9 mouse cellular contexts compared by ENCODE assay signal in genomic region chr6:115996171-115996851, GRCm38 (mm10). TPM values are rescaled to one million over a fixed set of nuclear protein-coding genes. Genes with fewer than 3 reads are reported as not detected.
DNase-seq lines count a peak whose midpoint lies in the region; ATAC-seq and TF ChIP-seq lines count a peak whose summit lies in the region.
"Had no signal": no experiment of that assay in that cellular context is flagged by ENCODE, and none has a peak within 500 bp of the region (broad histone marks: within the 10 kb centered on the region; RNA-seq: fewer than 3 reads in every experiment).

No protein-coding gene starts in this region.

- peak; percentile 35; the same call in 1 of the 2 replicates for TF ChIP-seq CTCF in hindbrain, postnatal 0 days (IDR thresholded peaks at IDR 0.05; ENCODE audit: low read depth)

- peaks cover 6% of the 10 kb centered on the region; the same call in 1 of the 2 replicates for H3K27me3 ChIP-seq in hindbrain, postnatal 0 days (ENCODE audit: insufficient read depth, low read length)
- H3K27me3 ChIP-seq in hindbrain, embryonic 12.5 days: peaks cover 47% of the 10 kb centered on the region
- H3K27me3 ChIP-seq in heart, embryonic 10.5 days (ENCODE audit: insufficient read depth, poor library complexity, severe bottlenecking): peaks cover 36% of the 10 kb centered on the region

- no peak overlapping the region for H3K4me2 ChIP-seq in hindbrain, postnatal 0 days (ENCODE audit: low read depth, low read length)
- no peak overlapping the region for H3K4me2 ChIP-seq in hindbrain, embryonic 12.5 days (replicated peaks)

- no peaks in the 10 kb centered on the region for H3K9me3 ChIP-seq in hindbrain, postnatal 0 days (ENCODE audit: low read length)
- no peaks in the 10 kb centered on the region for H3K9me3 ChIP-seq in hindbrain, embryonic 12.5 days (replicated peaks)
- H3K9me3 ChIP-seq in heart, embryonic 10.5 days: no peaks in the 10 kb centered on the region

- DNase-seq in hindbrain, postnatal 0 days (ENCODE audit: low spot score): peak; percentile 38
- no peak for DNase-seq in heart, embryonic 10.5 days (ENCODE audit: low spot score)
- peak; percentile 87 for DNase-seq in kidney, postnatal 14 days
- no peak for DNase-seq in ovary, postnatal 14 days (ENCODE audit: low spot score)
- DNase-seq in testis, postnatal 10 days (ENCODE audit: low spot score): no peak

- no peak overlapping the region for H3K9ac ChIP-seq in hindbrain, postnatal 0 days (replicated peaks; ENCODE audit: low read length)
- H3K9ac ChIP-seq in hindbrain, embryonic 12.5 days: no peak overlapping the region

- no peaks in the 10 kb centered on the region for H3K4me1 ChIP-seq in hindbrain, postnatal 0 days (ENCODE audit: insufficient read depth, low read length)
- H3K4me1 ChIP-seq in hindbrain, embryonic 12.5 days: peaks cover 36% of the 10 kb centered on the region
- peaks cover 75% of the 10 kb centered on the region for H3K4me1 ChIP-seq in heart, embryonic 10.5 days

- no peaks in the 10 kb centered on the region for H3K36me3 ChIP-seq in hindbrain, postnatal 0 days (ENCODE audit: insufficient read depth, low read length)
- no peaks in the 10 kb centered on the region for H3K36me3 ChIP-seq in hindbrain, embryonic 12.5 days
- 0 out of 2 replicates have a peak, but pooled peaks cover 6% of the 10 kb centered on the region for H3K36me3 ChIP-seq in heart, embryonic 10.5 days

- H3K27ac ChIP-seq in hindbrain, postnatal 0 days: peak overlapping the region; percentile 3; the same call in 1 of the 2 replicates
- H3K27ac ChIP-seq in hindbrain, embryonic 12.5 days: no peak overlapping the region
- H3K27ac ChIP-seq in heart, embryonic 10.5 days: peak overlapping the region; percentile 82

- H3K4me3 ChIP-seq in hindbrain, postnatal 0 days (ENCODE audit: low read length): no peak overlapping the region
- H3K4me3 ChIP-seq in hindbrain, embryonic 12.5 days: no peak overlapping the region
- 0 out of 2 replicates have a peak overlapping the region, but pooled peaks have one; percentile 63 for H3K4me3 ChIP-seq in heart, embryonic 10.5 days

- WGBS in hindbrain, postnatal 0 days: 31% methylated on average over 6 of the region's 6 CpGs
- 37% methylated on average over 6 of the region's 6 CpGs for WGBS in hindbrain, embryonic 12.5 days
- WGBS in heart, embryonic 10.5 days: 28% methylated on average over 6 of the region's 6 CpGs

- ATAC-seq in hindbrain, postnatal 0 days: no peak
- ATAC-seq in hindbrain, embryonic 12.5 days (ENCODE audit: low FRiP score): no peak
- peak; percentile 73 for ATAC-seq in activated CD4-positive, CD25-positive, alpha-beta regulatory T cell, adult 4 months
- ATAC-seq in megakaryocyte progenitor cell, adult 5-6 weeks (replicated peaks; ENCODE audit: poor library complexity): peak; percentile 32

RNA-seq across cellular contexts. Expression of gene Plxnd1, which starts 1.5 kb away (rescaled TPM):
- total RNA-seq in hindbrain, postnatal 0 days (2014; rRNA removed): 31.2 and 36.1 TPM in 2 replicates
- polyA plus RNA-seq in hindbrain, postnatal 0 days (2015; fragmentation: Nextera tagmentation; extraction: Ambion mirVana): 6.1 and 8.2 TPM in 2 replicates
- 21.9 and 24.5 TPM in 2 replicates for polyA plus RNA-seq in hindbrain, embryonic 12.5 days (2016; fragmentation: Nextera tagmentation; extraction: Ambion mirVana)
- 10 to 100 TPM; 10.6 to 10.8 TPM for polyA plus RNA-seq in activated CD4-positive, CD25-positive, alpha-beta regulatory T cell, adult 4 months (2017; shearing (Covaris generic))
- polyA plus RNA-seq in heart, embryonic 10.5 days (2016; fragmentation: Nextera tagmentation; extraction: Ambion mirVana): 42.9 and 61.7 TPM in 2 replicates
- 51.5 and 70.9 TPM in 2 replicates for total RNA-seq in megakaryocyte progenitor cell, adult 5-6 weeks (2015)
- 33.9 and 43.9 TPM in 2 replicates for total RNA-seq in megakaryocyte progenitor cell, adult 5-6 weeks (2017)

RNA-seq across cellular contexts. Expression of gene H1foo, which starts 51.6 kb away (rescaled TPM):
- 1.0 TPM in 1 of 2 replicates, not detected in the other for total RNA-seq in hindbrain, postnatal 0 days (2014; rRNA removed)
- polyA plus RNA-seq in hindbrain, postnatal 0 days (2015; fragmentation: Nextera tagmentation; extraction: Ambion mirVana): not detected in 2 replicates
- polyA plus RNA-seq in hindbrain, embryonic 12.5 days (2016; fragmentation: Nextera tagmentation; extraction: Ambion mirVana): not detected in 2 replicates
- polyA plus RNA-seq in activated CD4-positive, CD25-positive, alpha-beta regulatory T cell, adult 4 months (2017; shearing (Covaris generic)): under 1 TPM in 1 of 2 experiments, not detected in 1; 0.52 TPM
- polyA plus RNA-seq in heart, embryonic 10.5 days (2016; fragmentation: Nextera tagmentation; extraction: Ambion mirVana): not detected in 2 replicates
- not detected in 2 replicates for total RNA-seq in megakaryocyte progenitor cell, adult 5-6 weeks (2015)
- total RNA-seq in megakaryocyte progenitor cell, adult 5-6 weeks (2017): not detected in 2 replicates
- total RNA-seq: adrenal gland, adult 18-20 months had no signal

Comparison
In these comparisons a context has a peak if more than half of its experiments do, and no peak if none do; other contexts are left out.
1. ATAC-seq: peak in activated CD4-positive, CD25-positive, alpha-beta regulatory T cell, adult 4 months (single experiment) and megakaryocyte progenitor cell, adult 5-6 weeks (single experiment); none in hindbrain, postnatal 0 days (single experiment) and hindbrain, embryonic 12.5 days (single experiment).
2. DNase-seq: peak in hindbrain, postnatal 0 days (single experiment) and kidney, postnatal 14 days (single experiment); none in heart, embryonic 10.5 days (single experiment), ovary, postnatal 14 days (single experiment) and testis, postnatal 10 days (single experiment).